Mouse (Mus musculus) stomach, embryonic 15.5 days (tissue): Measurements from ENCODE around the gene Olfr633. TPM values are rescaled to one million over a fixed set of nuclear protein-coding genes. Genes with fewer than 3 reads are reported as not detected.

Experiments used
- polyA plus RNA-seq: library from polyadenylated mRNA; unstranded; fragments of >200 nt; fragmentation: Nextera tagmentation; extraction: Ambion mirVana; gene quantifications from 2 replicates; pipeline ENCODE4 v1.2.1, GENCODE M21; 2015

Gene Olfr633
- polyA plus RNA-seq, 1 experiment from 2014 or later = not detected

Other genes starting within 250 kb of the Olfr633 start
- not detected in 2 replicates for gene Olfr243, start 229.8 kb upstream of the Olfr633 start, polyA plus RNA-seq
- gene Olfr628, start 214.1 kb upstream of the Olfr633 start, polyA plus RNA-seq = not detected in 2 replicates
- gene Olfr629, start 199.5 kb upstream of the Olfr633 start, polyA plus RNA-seq = not detected in 2 replicates
- gene Olfr630, start 187.1 kb upstream of the Olfr633 start, polyA plus RNA-seq = not detected in 2 replicates
- gene Olfr69, start 172.8 kb upstream of the Olfr633 start, polyA plus RNA-seq = not detected in 2 replicates
- gene Olfr68, start 164.7 kb upstream of the Olfr633 start, polyA plus RNA-seq = not detected in 2 replicates
- not detected in 2 replicates for gene Olfr67, start 152.6 kb upstream of the Olfr633 start, polyA plus RNA-seq
- 3,099 and 5,430 TPM in 2 replicates for gene Hbb-bt, start 130.4 kb upstream of the Olfr633 start, polyA plus RNA-seq
- 8,336 and 14,080 TPM in 2 replicates for gene Hbb-bs, start 116.3 kb upstream of the Olfr633 start, polyA plus RNA-seq
- gene Hbb-bh2, start 103.9 kb upstream of the Olfr633 start, polyA plus RNA-seq = not detected in 2 replicates
- 4.5 and 5.1 TPM in 2 replicates for gene Hbb-bh1, start 101.3 kb upstream of the Olfr633 start, polyA plus RNA-seq
- 247 and 357 TPM in 2 replicates for gene Hbb-y, start 91.2 kb upstream of the Olfr633 start, polyA plus RNA-seq
- gene Olfr66, start 58.2 kb upstream of the Olfr633 start, polyA plus RNA-seq = not detected in 2 replicates
- not detected in 2 replicates for gene Olfr64, start 50.0 kb upstream of the Olfr633 start, polyA plus RNA-seq
- gene Olfr65, start 41.0 kb upstream of the Olfr633 start, polyA plus RNA-seq = not detected in 2 replicates
- gene Olfr631, start 15.6 kb upstream of the Olfr633 start, polyA plus RNA-seq = not detected in 2 replicates
- not detected in 2 replicates for gene Olfr632, start 10.1 kb upstream of the Olfr633 start, polyA plus RNA-seq
- gene Olfr635, start 26.7 kb downstream of the Olfr633 start, polyA plus RNA-seq = not detected in 2 replicates
- not detected in 2 replicates for gene Olfr638, start 54.3 kb downstream of the Olfr633 start, polyA plus RNA-seq
- gene Olfr639, start 72.9 kb downstream of the Olfr633 start, polyA plus RNA-seq = not detected in 2 replicates
- not detected in 2 replicates for gene Olfr640, start 81.1 kb downstream of the Olfr633 start, polyA plus RNA-seq
- not detected in 2 replicates for gene Olfr641, start 91.0 kb downstream of the Olfr633 start, polyA plus RNA-seq
- not detected in 2 replicates for gene Olfr642, start 108.2 kb downstream of the Olfr633 start, polyA plus RNA-seq
- not detected in 2 replicates for gene 4930516K23Rik, start 117.0 kb downstream of the Olfr633 start, polyA plus RNA-seq
- not detected in 2 replicates for gene Olfr644, start 127.4 kb downstream of the Olfr633 start, polyA plus RNA-seq
- gene Olfr645, start 141.0 kb downstream of the Olfr633 start, polyA plus RNA-seq = not detected in 2 replicates
- gene Olfr646, start 160.4 kb downstream of the Olfr633 start, polyA plus RNA-seq = not detected in 2 replicates
- gene Ubqln5, start 185.4 kb downstream of the Olfr633 start, polyA plus RNA-seq = not detected in 2 replicates
- not detected in 2 replicates for gene Olfr643, start 193.0 kb downstream of the Olfr633 start, polyA plus RNA-seq
- not detected in 2 replicates for gene Ubqln3, start 198.8 kb downstream of the Olfr633 start, polyA plus RNA-seq
- not detected in 2 replicates for gene Ubqlnl, start 206.1 kb downstream of the Olfr633 start, polyA plus RNA-seq
- gene Olfm5, start 220.4 kb downstream of the Olfr633 start, polyA plus RNA-seq = not detected in 2 replicates
- 0.24 and 0.26 TPM in 2 replicates for gene Olfr648, start 239.0 kb downstream of the Olfr633 start, polyA plus RNA-seq